Mouse (Mus musculus) inflammation-experienced regulatory T-cells, adult 6 months (primary cell): Measurements from ENCODE around the gene Btnl6. TPM values are rescaled to one million over a fixed set of nuclear protein-coding genes. Genes with fewer than 3 reads are reported as not detected.
"Not testable (repeated sequence)": the region's sequence is repeated elsewhere in the genome, so short reads cannot be mapped to it uniquely, and the experiment has no call there.

Experiments used
- ATAC-seq: one replicate; pipeline ENCODE4 v1.8.0; 2017
- polyA plus RNA-seq, 3 experiments: library from polyadenylated mRNA; unstranded; fragments of 100-300 nt; shearing (Covaris generic); gene quantifications; one replicate each; pipeline ENCODE4 v1.2.1; 2017

The Btnl6 gene
- polyA plus RNA-seq, 3 experiments from 2014 or later = not detected

DNA sequence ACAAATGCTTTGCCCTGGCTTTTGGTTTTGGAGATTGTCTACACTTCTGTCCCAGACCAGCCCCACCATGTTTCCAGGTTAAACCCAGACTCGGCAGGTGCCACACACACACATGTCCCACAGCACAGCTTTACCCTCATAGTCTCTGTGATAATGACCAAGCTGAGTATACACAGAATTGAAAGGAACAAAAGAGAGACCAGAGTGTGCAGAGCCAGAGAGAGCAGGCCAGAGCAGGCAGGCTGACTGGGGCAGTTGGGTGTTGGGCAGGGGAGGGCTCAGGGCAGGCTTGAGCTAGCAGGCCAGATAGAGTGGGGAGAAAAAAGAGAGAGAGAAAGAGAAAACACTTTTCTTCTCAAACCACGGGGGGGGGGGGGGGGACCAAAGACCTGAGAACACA lies 20.6 kb downstream of the Btnl6 start:
- ATAC-seq = no peak

DNA sequence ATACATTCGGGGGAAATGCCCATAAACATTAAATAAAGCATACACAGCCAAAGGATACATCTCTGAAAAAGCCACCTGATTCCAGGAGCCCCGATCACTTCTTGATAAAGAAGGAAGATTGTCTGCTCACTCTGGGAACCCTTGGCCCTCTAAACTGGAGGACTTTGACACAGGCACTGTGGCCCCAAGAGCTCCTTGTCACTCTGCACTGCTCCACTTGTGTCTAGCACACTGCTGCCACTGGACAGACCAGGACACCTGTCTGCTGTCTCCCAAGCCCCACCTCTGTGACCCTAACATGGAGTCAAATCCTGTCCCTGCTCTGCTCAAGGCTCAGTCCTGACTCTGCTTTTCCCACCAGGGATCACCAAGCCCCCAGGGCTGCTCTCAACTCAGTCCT lies 22.0 kb downstream of the Btnl6 start:
- ATAC-seq = not testable (repeated sequence)

DNA sequence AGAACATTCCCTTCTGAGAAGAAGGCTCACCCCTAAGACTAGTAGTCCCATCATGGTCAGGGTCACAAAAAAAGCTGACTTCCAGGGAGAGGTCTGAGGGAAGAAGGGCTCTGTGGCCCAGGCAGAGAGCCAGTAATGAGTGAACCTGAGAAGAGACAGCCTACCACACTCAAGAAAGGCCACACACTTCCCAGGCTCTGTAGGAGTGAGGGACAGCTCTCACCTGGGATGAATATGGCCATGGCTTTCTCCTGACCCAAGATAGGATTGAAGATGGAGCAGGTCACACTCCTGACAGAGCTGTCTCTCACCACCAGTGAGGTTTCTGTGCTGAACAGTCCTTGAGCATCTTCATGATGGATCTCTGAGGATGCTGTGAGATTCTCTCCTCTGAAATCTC lies 24.4 kb downstream of the Btnl6 start:
- ATAC-seq = no peak

- not testable (repeated sequence) for ATAC-seq
These were observed 39.7 kb downstream of the Btnl6 start, which contains the start of gene Btnl4 for GRCm38 (mm10) chr17:34477238-34478013. TSS of gene Btnl4 (minus strand) at chr17:34477318.

DNA sequence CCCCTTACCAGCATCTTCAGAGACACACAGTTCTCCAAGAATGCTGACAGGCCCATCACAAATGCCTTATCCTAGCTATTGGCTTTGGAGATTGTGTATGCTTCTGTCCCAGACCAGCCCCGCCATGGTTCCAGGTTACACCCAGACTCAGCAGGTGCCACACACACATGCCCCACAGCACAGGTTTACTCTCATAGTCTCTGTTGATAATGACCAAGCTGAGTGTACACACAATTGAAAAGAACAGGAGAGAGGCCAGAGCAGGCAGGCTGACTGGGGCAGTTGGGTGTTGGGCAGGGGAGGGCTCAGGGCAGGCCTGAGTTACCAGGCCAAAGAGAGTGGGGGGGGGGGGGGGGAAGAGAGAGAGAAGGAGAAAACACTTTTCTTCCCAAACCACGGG lies 40.7 kb downstream of the Btnl6 start:
- ATAC-seq = no peak

DNA sequence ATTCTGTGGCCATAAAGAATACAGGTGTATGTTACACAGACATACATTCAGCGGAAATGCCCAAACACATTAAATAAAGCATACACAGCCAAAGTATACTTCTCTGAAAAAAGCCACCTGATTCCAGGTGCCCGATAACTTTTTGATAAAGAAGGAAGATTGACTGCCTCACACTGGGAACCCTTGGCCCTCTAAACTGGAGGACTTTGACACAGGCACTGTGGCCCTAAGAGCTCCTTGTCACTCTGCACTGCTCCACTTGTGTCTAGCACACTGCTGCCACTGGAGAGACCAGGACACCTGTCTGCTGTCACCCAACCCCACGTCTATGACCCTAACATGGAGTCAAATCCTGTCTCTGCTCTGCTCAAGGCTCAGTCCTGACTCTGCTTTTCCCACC lies 42.1 kb downstream of the Btnl6 start:
- ATAC-seq = no peak

DNA sequence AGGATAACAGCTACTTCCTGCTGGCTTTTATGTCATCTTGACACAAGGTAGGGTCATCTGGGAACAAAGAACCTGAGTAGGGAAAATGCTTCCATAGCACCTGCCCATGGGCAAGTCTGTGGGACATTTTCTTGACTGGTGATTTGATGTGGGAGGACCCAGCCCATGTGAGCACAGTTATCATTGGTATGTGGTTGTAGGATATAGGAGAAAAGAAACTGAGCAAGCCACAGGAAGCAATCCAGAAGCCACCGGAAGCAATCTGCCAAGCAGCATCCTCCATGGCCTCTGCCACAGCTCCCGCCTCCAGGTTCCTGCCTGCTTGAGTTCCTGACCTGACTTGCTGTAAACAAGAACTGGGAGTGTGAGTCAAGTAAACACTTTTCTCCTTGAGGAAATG lies 46.7 kb downstream of the Btnl6 start:
- no peak for ATAC-seq

DNA sequence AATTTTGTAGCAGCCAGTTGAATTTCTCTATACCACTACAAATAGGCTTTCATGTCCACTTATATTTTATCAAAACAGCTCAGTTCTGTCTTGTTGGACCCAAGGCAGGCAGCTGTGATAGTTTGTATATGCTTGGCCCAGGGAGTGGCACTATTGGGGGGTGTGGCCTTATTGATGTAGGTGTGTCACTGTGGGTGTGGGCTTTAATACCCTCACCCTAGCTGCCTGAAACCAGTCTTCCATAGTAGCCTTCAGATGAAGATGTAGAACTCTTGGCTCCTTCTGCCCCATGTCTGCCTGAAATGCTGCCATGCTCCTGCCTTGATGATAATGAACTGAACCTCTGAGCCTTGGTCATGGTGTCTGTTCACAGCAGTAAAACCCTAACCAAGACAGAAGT lies 51.2 kb downstream of the Btnl6 start:
- ATAC-seq = not testable (repeated sequence)

- no peak for ATAC-seq
These were observed 57.9 kb downstream of the Btnl6 start for GRCm38 (mm10) chr17:34459255-34459654.

Other genes starting within 250 kb of the Btnl6 start
- 10 to 100 TPM in 2 of 3 experiments, 1 to 10 TPM in 1; 9.3 to 75.1 (median 44.7) TPM for gene H2-Aa, start 229.5 kb downstream of the Btnl6 start, polyA plus RNA-seq
- gene H2-Eb1, start 211.5 kb downstream of the Btnl6 start, polyA plus RNA-seq = 10 to 100 TPM; 15.0 to 67.6 (median 57.7) TPM
- gene H2-Eb2, start 191.7 kb downstream of the Btnl6 start, polyA plus RNA-seq = under 1 TPM in 2 of 3 experiments, not detected in 1; 0.28 to 0.44 TPM
- gene Btnl2, start 162.5 kb downstream of the Btnl6 start, polyA plus RNA-seq = not detected
- gene Btnl1, start 140.2 kb downstream of the Btnl6 start, polyA plus RNA-seq = not detected
- gene BC051142, start 118.5 kb downstream of the Btnl6 start, polyA plus RNA-seq = 1 to 10 TPM in 1 of 3 experiments, under 1 TPM in 1, not detected in 1; 0.81 to 2.5 TPM
- not detected for gene Btnl4, start 40.0 kb downstream of the Btnl6 start, polyA plus RNA-seq
- under 1 TPM in 2 of 3 experiments, not detected in 1; 0.62 to 0.72 TPM for gene Notch4, start 46.9 kb upstream of the Btnl6 start, polyA plus RNA-seq
- 100 to 1,000 TPM; 236 to 278 (median 276) TPM for gene Gpsm3, start 72.5 kb upstream of the Btnl6 start, polyA plus RNA-seq
- gene Pbx2, start 73.9 kb upstream of the Btnl6 start, polyA plus RNA-seq = 10 to 100 TPM in 1 of 3 experiments, 1 to 10 TPM in 2; 4.1 to 11.8 (median 8.8) TPM
- 1 to 10 TPM in 2 of 3 experiments, under 1 TPM in 1; 0.58 to 3.7 (median 2.3) TPM for gene Ager, start 80.5 kb upstream of the Btnl6 start, polyA plus RNA-seq
- 10 to 100 TPM; 41.2 to 71.2 (median 59.5) TPM for gene Rnf5, start 86.3 kb upstream of the Btnl6 start, polyA plus RNA-seq
- gene Agpat1, start 86.9 kb upstream of the Btnl6 start, polyA plus RNA-seq = 10 to 100 TPM; 14.5 to 20.8 (median 19.4) TPM
- gene Egfl8, start 98.6 kb upstream of the Btnl6 start, polyA plus RNA-seq = 1 to 10 TPM; 1.1 to 2.1 (median 1.2) TPM
- gene Ppt2, start 111.2 kb upstream of the Btnl6 start, polyA plus RNA-seq = 10 to 100 TPM; 18.8 to 22.9 (median 20.6) TPM
- 1 to 10 TPM in 2 of 3 experiments, under 1 TPM in 1; 0.79 to 4.0 (median 3.7) TPM for gene Prrt1, start 112.2 kb upstream of the Btnl6 start, polyA plus RNA-seq
- 1 to 10 TPM; 4.4 to 5.8 (median 5.2) TPM for gene Fkbpl, start 127.4 kb upstream of the Btnl6 start, polyA plus RNA-seq
- 10 to 100 TPM; 19.0 to 21.9 (median 19.3) TPM for gene Atf6b, start 129.8 kb upstream of the Btnl6 start, polyA plus RNA-seq
- gene Tnxb, start 153.2 kb upstream of the Btnl6 start, polyA plus RNA-seq = not detected
- under 1 TPM in 1 of 3 experiments, not detected in 2; 0.08 TPM for gene C4b, start 226.5 kb upstream of the Btnl6 start, polyA plus RNA-seq